Mouse (Mus musculus) urinary bladder, postnatal 4 days (tissue): ENCODE results near the gene Atg101.
"Not testable (repeated sequence)": the region's sequence is repeated elsewhere in the genome, so short reads cannot be mapped to it uniquely, and the experiment has no call there.

Experiments
- DNase-seq, 2 experiments: peaks; one replicate each; pipeline ENCODE4 v3.0.0; 2021 to 2022; ENCODE audit warnings: low spot score in 2 of 2

Atg101 gene

GRCm38 (mm10) chr15:101312006-101312405 is 27.9 kb downstream of the Atg101 start:
- DNase-seq = no peak

GRCm38 (mm10) chr15:101315378-101315777 is 31.3 kb downstream of the Atg101 start:
- DNase-seq = no peak

- DNase-seq = peak; percentile 88 to 90
Observed at GRCm38 (mm10) chr15:101315832-101316231, 31.8 kb downstream of the Atg101 start.

- DNase-seq = no peak
Observed at GRCm38 (mm10) chr15:101316279-101316912, 32.3 kb downstream of the Atg101 start.

GRCm38 (mm10) chr15:101316913-101317813 is 33.1 kb downstream of the Atg101 start:
- no peak for DNase-seq

- no peak for DNase-seq
Observed at GRCm38 (mm10) chr15:101317814-101318500, 33.9 kb downstream of the Atg101 start.

- no peak for DNase-seq
Observed at GRCm38 (mm10) chr15:101318889-101319765, 35.1 kb downstream of the Atg101 start.

- DNase-seq = no peak
Observed at GRCm38 (mm10) chr15:101320010-101320617, 36.0 kb downstream of the Atg101 start.

- DNase-seq = no peak
Observed at GRCm38 (mm10) chr15:101320618-101321041, 36.6 kb downstream of the Atg101 start.

GRCm38 (mm10) chr15:101321126-101321525 is 37.1 kb downstream of the Atg101 start:
- no peak for DNase-seq

GRCm38 (mm10) chr15:101322106-101322505 is 38.0 kb downstream of the Atg101 start:
- no peak for DNase-seq

- no peak for DNase-seq
Observed at GRCm38 (mm10) chr15:101322640-101323039, 38.6 kb downstream of the Atg101 start.

GRCm38 (mm10) chr15:101323511-101323910 is 39.4 kb downstream of the Atg101 start:
- DNase-seq = no peak

GRCm38 (mm10) chr15:101324409-101324808 is 40.3 kb downstream of the Atg101 start:
- DNase-seq = not testable (repeated sequence)

GRCm38 (mm10) chr15:101325991-101326534 is 42.0 kb downstream of the Atg101 start:
- no peak for DNase-seq

GRCm38 (mm10) chr15:101327282-101327681 is 43.2 kb downstream of the Atg101 start:
- DNase-seq = peak; percentile 86 to 93

- DNase-seq = no peak
Observed at GRCm38 (mm10) chr15:101328876-101329563, 44.9 kb downstream of the Atg101 start.

GRCm38 (mm10) chr15:101329564-101329892 is 45.5 kb downstream of the Atg101 start:
- DNase-seq = no peak

- no peak for DNase-seq
Observed at GRCm38 (mm10) chr15:101331090-101331489, 47.0 kb downstream of the Atg101 start.

- no peak for DNase-seq
Observed at GRCm38 (mm10) chr15:101332370-101332769, 48.3 kb downstream of the Atg101 start.
